Mouse (Mus musculus) lung, postnatal 25 days (tissue): ENCODE results near the gene Lrig1.

Experiments
- DNase-seq: peaks from one replicate; pipeline ENCODE4 v3.0.0; 2022; ENCODE audit warnings: low spot score

Gene Lrig1

GRCm38 (mm10) chr6:94618671-94619070 is 81.3 kb downstream of the Lrig1 start:
- no peak for DNase-seq

GRCm38 (mm10) chr6:94615936-94616335 is 84.0 kb downstream of the Lrig1 start:
- no peak for DNase-seq

- DNase-seq = no peak
Measured at GRCm38 (mm10) chr6:94614346-94614745, 85.6 kb downstream of the Lrig1 start.

- no peak for DNase-seq
Measured at GRCm38 (mm10) chr6:94613235-94613895, 86.6 kb downstream of the Lrig1 start.

GRCm38 (mm10) chr6:94604546-94604945 is 95.4 kb downstream of the Lrig1 start:
- DNase-seq = no peak

- no peak for DNase-seq
Measured at GRCm38 (mm10) chr6:94604072-94604471, 95.9 kb downstream of the Lrig1 start.

- DNase-seq = no peak
Measured at GRCm38 (mm10) chr6:94601811-94602210, 98.1 kb downstream of the Lrig1 start.

GRCm38 (mm10) chr6:94601101-94601500 is 98.9 kb downstream of the Lrig1 start:
- peak; percentile 26 for DNase-seq

- DNase-seq = no peak
Measured at GRCm38 (mm10) chr6:94599016-94599415, 100.9 kb downstream of the Lrig1 start.

- DNase-seq = no peak
Measured at GRCm38 (mm10) chr6:94598421-94598820, 101.5 kb downstream of the Lrig1 start.

- no peak for DNase-seq
Measured at GRCm38 (mm10) chr6:94596761-94597485, 103.0 kb downstream of the Lrig1 start.

- DNase-seq = no peak
Measured at GRCm38 (mm10) chr6:94596051-94596760, 103.8 kb downstream of the Lrig1 start.

- no peak for DNase-seq
Measured at GRCm38 (mm10) chr6:94595206-94595605, 104.8 kb downstream of the Lrig1 start.

GRCm38 (mm10) chr6:94594711-94595110 is 105.2 kb downstream of the Lrig1 start:
- no peak for DNase-seq

GRCm38 (mm10) chr6:94594096-94594665 is 105.8 kb downstream of the Lrig1 start:
- DNase-seq = no peak

- no peak for DNase-seq
Measured at GRCm38 (mm10) chr6:94592710-94593109, 107.2 kb downstream of the Lrig1 start.

GRCm38 (mm10) chr6:94592243-94592642 is 107.7 kb downstream of the Lrig1 start:
- DNase-seq = no peak

- DNase-seq = no peak
Measured at GRCm38 (mm10) chr6:94588365-94588764, 111.6 kb downstream of the Lrig1 start.

- no peak for DNase-seq
Measured at GRCm38 (mm10) chr6:94584976-94585375, 115.0 kb downstream of the Lrig1 start.

GRCm38 (mm10) chr6:94584147-94584695 is 115.7 kb downstream of the Lrig1 start:
- DNase-seq = no peak

- DNase-seq = no peak
Measured at GRCm38 (mm10) chr6:94582055-94582454, 117.9 kb downstream of the Lrig1 start.

GRCm38 (mm10) chr6:94577991-94578390 is 122.0 kb downstream of the Lrig1 start:
- DNase-seq = no peak
